Mouse (Mus musculus) retina, postnatal 1 day (tissue): ENCODE data around the gene Bpifb9a.
"Not testable (repeated sequence)": the region's sequence is repeated elsewhere in the genome, so short reads cannot be mapped to it uniquely, and the experiment has no call there.

Experiments
- DNase-seq: peaks from one replicate; pipeline ENCODE4 v3.0.0-alpha.2; 2012

Bpifb9a gene

GRCm38 (mm10) chr2:154257554-154257953, at the start of gene Bpifb9a:
Bpifb9a (plus strand) TSS chr2:154257854.
- not testable (repeated sequence) for DNase-seq

- peak; percentile 48 for DNase-seq
Measured at GRCm38 (mm10) chr2:154209112-154209511, 48.5 kb upstream of the Bpifb9a start.

- no peak for DNase-seq
Measured at GRCm38 (mm10) chr2:154211121-154211520, 46.5 kb upstream of the Bpifb9a start.

GRCm38 (mm10) chr2:154211881-154212280, 45.8 kb upstream of the Bpifb9a start:
- DNase-seq: no peak

GRCm38 (mm10) chr2:154215191-154215590, 42.5 kb upstream of the Bpifb9a start:
- DNase-seq: peak; percentile 84

- DNase-seq: no peak
Measured at GRCm38 (mm10) chr2:154219950-154220349, 37.7 kb upstream of the Bpifb9a start.

GRCm38 (mm10) chr2:154223265-154223916, 34.3 kb upstream of the Bpifb9a start, which contains the start of gene Bpifb5:
Bpifb5 (plus strand) TSS chr2:154223742.
- DNase-seq: peak; percentile 64

- peak; percentile 53 for DNase-seq
Measured at GRCm38 (mm10) chr2:154223917-154224273, 33.8 kb upstream of the Bpifb9a start.

GRCm38 (mm10) chr2:154226991-154227390, 30.7 kb upstream of the Bpifb9a start:
- no peak for DNase-seq

GRCm38 (mm10) chr2:154227830-154228229, 29.8 kb upstream of the Bpifb9a start:
- no peak for DNase-seq

- no peak for DNase-seq
Measured at GRCm38 (mm10) chr2:154233426-154233825, 24.2 kb upstream of the Bpifb9a start.

GRCm38 (mm10) chr2:154240771-154241170, 16.9 kb upstream of the Bpifb9a start:
- no peak for DNase-seq

- not testable (repeated sequence) for DNase-seq
Measured at GRCm38 (mm10) chr2:154242726-154243125, 14.9 kb upstream of the Bpifb9a start.

- no peak for DNase-seq
Measured at GRCm38 (mm10) chr2:154243356-154244036, 14.2 kb upstream of the Bpifb9a start.

- no peak for DNase-seq
Measured at GRCm38 (mm10) chr2:154245322-154245721, 12.3 kb upstream of the Bpifb9a start.

- DNase-seq: not testable (repeated sequence)
Measured at GRCm38 (mm10) chr2:154255254-154255653, 2.4 kb upstream of the Bpifb9a start.

GRCm38 (mm10) chr2:154255770-154256169, 1.9 kb upstream of the Bpifb9a start:
- DNase-seq: no peak

- DNase-seq: not testable (repeated sequence)
Measured at GRCm38 (mm10) chr2:154264397-154264796, 6.7 kb downstream of the Bpifb9a start.

GRCm38 (mm10) chr2:154291866-154292265, 34.2 kb downstream of the Bpifb9a start:
- not testable (repeated sequence) for DNase-seq

- no peak for DNase-seq
Measured at GRCm38 (mm10) chr2:154292833-154293232, 35.2 kb downstream of the Bpifb9a start.

- peak; percentile 76 for DNase-seq
Measured at GRCm38 (mm10) chr2:154294746-154295145, 37.1 kb downstream of the Bpifb9a start.

GRCm38 (mm10) chr2:154300496-154300895, 42.8 kb downstream of the Bpifb9a start:
- DNase-seq: peak; percentile 82

GRCm38 (mm10) chr2:154301763-154302162, 44.1 kb downstream of the Bpifb9a start:
- no peak for DNase-seq

GRCm38 (mm10) chr2:154304604-154305003, 47.0 kb downstream of the Bpifb9a start:
- DNase-seq: not testable (repeated sequence)
